Mouse (Mus musculus) limb, embryonic 11.5 days (tissue): ENCODE measurements around the gene Mip. TPM values are rescaled to one million over a fixed set of nuclear protein-coding genes. Genes with fewer than 3 reads are reported as not detected.
"Not testable (repeated sequence)": the region's sequence is repeated elsewhere in the genome, so short reads cannot be mapped to it uniquely, and the experiment has no call there.

Source experiments
- ATAC-seq: fragments of 200-750 bp; cut with Nextera tagmentation; 2 replicates; pipeline ENCODE4 v1.8.0; 2017; ENCODE audit warnings: low read depth; ENCODE audit not compliant: insufficient number of reproducible peaks, low FRiP score, low TSS enrichment
- DNase-seq: peaks from one replicate; pipeline ENCODE4 v3.0.0-alpha.2; 2015; ENCODE audit warnings: low spot score
- H3K27ac ChIP-seq: fragments of 300-500 bp; sonication (generic); replicated peaks from 2 replicates; pipeline ENCODE4 v1.5.1; 2014; ENCODE audit warnings: low read depth, mild to moderate bottlenecking, low read length
- H3K27me3 ChIP-seq: fragments of 300-500 bp; sonication (generic); 2 replicates; pipeline ENCODE4 v1.6.1; 2014; ENCODE audit warnings: mild to moderate bottlenecking, low read length, mixed read lengths; ENCODE audit not compliant: control insufficient read depth, insufficient read depth
- H3K36me3 ChIP-seq: fragments of 300-500 bp; sonication (generic); 2 replicates; pipeline ENCODE4 v1.6.1; 2014; ENCODE audit warnings: mild to moderate bottlenecking, low read length, moderate library complexity, mixed read lengths; ENCODE audit not compliant: control insufficient read depth, insufficient read depth
- H3K4me1 ChIP-seq: fragments of 300-500 bp; sonication (generic); 2 replicates; pipeline ENCODE4 v1.6.1; 2014; ENCODE audit warnings: low read length, mixed read lengths; ENCODE audit not compliant: control insufficient read depth, insufficient read depth
- H3K4me2 ChIP-seq: fragments of 300-500 bp; sonication (generic); 2 replicates; pipeline ENCODE4 v1.6.1; 2014; ENCODE audit warnings: low read depth, mild to moderate bottlenecking, moderate library complexity; ENCODE audit not compliant: severe bottlenecking
- H3K4me3 ChIP-seq: fragments of 300-500 bp; sonication (generic); 2 replicates; pipeline ENCODE4 v1.5.1; 2014; ENCODE audit warnings: low read depth, low read length
- H3K9ac ChIP-seq: fragments of 300-500 bp; sonication (generic); 2 replicates; pipeline ENCODE4 v1.6.1; 2014; ENCODE audit warnings: mild to moderate bottlenecking, low read length
- H3K9me3 ChIP-seq: fragments of 300-500 bp; sonication (generic); 2 replicates; pipeline ENCODE4 v1.6.1; 2016; ENCODE audit warnings: low read length; ENCODE audit not compliant: control insufficient read depth
- WGBS: fragments of 180-500 bp; shearing (Covaris S2); extraction: QIAGEN DNeasy Blood & Tissue Kit; methylation state at CpG from one replicate; pipeline ENCODE4 v1.1.7; 2014; 5-methylcytosine and 5-hydroxymethylcytosine counted together
- polyA plus RNA-seq: library from polyadenylated mRNA; unstranded; fragments of >200 nt; fragmentation: Nextera tagmentation; extraction: Ambion mirVana; gene quantifications from 2 replicates; pipeline ENCODE4 v1.2.1, GENCODE M21; 2014

Gene Mip
- polyA plus RNA-seq, 1 experiment from 2014 or later = 0.32 TPM

DNA sequence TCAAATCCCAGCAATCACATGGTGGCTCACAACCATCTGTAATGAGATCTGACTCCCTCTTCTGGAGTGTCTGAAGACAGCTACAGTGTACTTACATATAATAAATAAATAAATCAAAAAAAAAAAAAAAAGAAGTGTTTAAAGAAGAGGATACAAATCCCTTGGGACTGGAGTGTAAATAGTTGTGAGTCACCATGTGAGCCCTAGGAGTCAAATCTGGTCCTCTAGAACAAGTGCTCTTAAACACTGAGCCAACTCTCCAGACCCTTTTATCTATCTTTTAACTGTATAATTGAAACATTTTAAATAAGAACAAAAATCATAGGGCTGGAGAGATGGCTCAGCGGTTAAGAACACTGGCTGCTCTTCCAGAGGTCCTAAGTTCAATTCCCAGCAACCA lies 49.7 kb downstream of the Mip start:
- H3K9me3 ChIP-seq, H3K4me3 ChIP-seq, H3K27me3 ChIP-seq, H3K36me3 ChIP-seq, ATAC-seq, DNase-seq, H3K27ac ChIP-seq, H3K9ac ChIP-seq, H3K4me2 ChIP-seq, H3K4me1 ChIP-seq: not testable (repeated sequence)
- 96% methylated on average over 1 of the region's 1 CpGs for WGBS

DNA sequence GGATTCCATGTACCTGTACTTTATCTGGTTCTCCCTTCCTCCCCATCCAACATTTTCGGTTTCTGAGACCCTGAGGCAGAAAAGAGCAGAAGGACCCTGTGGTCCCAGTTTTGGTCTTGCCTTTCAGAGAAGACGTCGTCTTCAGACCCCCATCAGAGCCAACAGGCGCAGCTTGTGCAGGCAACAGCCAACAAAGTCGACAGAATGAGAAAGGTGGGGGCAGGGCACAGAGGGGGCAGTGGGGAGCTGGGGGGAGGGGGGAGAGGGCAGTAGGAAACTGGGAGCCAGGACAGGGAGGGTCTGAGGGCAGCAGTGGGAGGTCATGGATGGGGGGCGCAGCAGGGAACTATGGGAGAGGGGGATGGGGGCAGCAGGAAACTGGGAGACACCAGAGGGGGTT lies 52.5 kb downstream of the Mip start:
- Histone ChIP-seq H3K27ac (no peak overlapping the region), H3K36me3 (peaks cover 9% of the 10 kb centered on the region; the same call in 1 of the 2 replicates), H3K9me3 (no peaks in the 10 kb centered on the region), H3K4me1 (no peaks in the 10 kb centered on the region), H3K27me3 (no peaks in the 10 kb centered on the region), H3K9ac (no peak overlapping the region), H3K4me2 (no peak overlapping the region), H3K4me3 (no peak overlapping the region)
- DNase-seq (no peak), ATAC-seq (no peak)
- WGBS = 55% methylated on average over 6 of the region's 6 CpGs

DNA sequence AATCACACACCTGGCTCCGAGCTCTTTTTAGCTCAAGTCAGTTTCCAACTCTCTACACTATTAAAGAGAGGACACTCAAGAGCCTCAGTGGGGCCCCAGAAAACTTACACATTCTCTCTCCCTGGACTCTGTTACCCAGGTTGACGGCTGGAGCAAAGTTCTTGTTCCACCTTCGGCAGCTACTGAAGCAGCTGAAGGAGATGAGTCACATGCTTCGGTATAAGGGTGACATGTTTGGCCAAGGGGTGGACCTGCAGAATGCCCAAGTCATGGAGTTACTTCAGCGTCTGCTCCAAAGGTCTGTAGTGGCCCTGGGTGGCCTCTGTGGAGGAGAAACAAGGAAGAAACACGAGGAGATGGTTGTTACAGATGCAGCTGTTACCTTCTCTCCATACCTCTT lies 55.3 kb downstream of the Mip start:
- no peaks in the 10 kb centered on the region for H3K4me1 ChIP-seq
- no peak for ATAC-seq
- H3K27me3 ChIP-seq = no peaks in the 10 kb centered on the region
- DNase-seq = no peak
- no peak overlapping the region for H3K4me3 ChIP-seq
- H3K27ac ChIP-seq = no peak overlapping the region
- H3K36me3 ChIP-seq = peaks cover 9% of the 10 kb centered on the region; the same call in 1 of the 2 replicates
- H3K4me2 ChIP-seq = no peak overlapping the region
- WGBS = 86% methylated on average over 6 of the region's 6 CpGs
- H3K9me3 ChIP-seq = no peaks in the 10 kb centered on the region
- H3K9ac ChIP-seq = no peak overlapping the region

Other genes with a start within 250 kb of the Mip start
- gene Hsd17b6, start 218.2 kb upstream of the Mip start, polyA plus RNA-seq = not detected in 2 replicates
- gene Prim1, start 210.7 kb upstream of the Mip start, polyA plus RNA-seq = 111 TPM in 2 replicates
- gene Naca, start 190.3 kb upstream of the Mip start, polyA plus RNA-seq = 1,036 and 1,045 TPM in 2 replicates
- gene Ptges3, start 166.9 kb upstream of the Mip start, polyA plus RNA-seq = 631 and 646 TPM in 2 replicates
- 2,292 and 2,394 TPM in 2 replicates for gene Atp5b, start 142.6 kb upstream of the Mip start, polyA plus RNA-seq
- gene Baz2a, start 134.3 kb upstream of the Mip start, polyA plus RNA-seq = 16.7 and 17.1 TPM in 2 replicates
- 25.2 and 29.8 TPM in 2 replicates for gene Rbms2, start 45.5 kb upstream of the Mip start, polyA plus RNA-seq
- 1.6 and 1.9 TPM in 2 replicates for gene Gls2, start 31.4 kb upstream of the Mip start, polyA plus RNA-seq
- gene Spryd4, start 14.0 kb upstream of the Mip start, polyA plus RNA-seq = 32.5 and 33.1 TPM in 2 replicates
- 92.9 and 95.6 TPM in 2 replicates for gene Timeless, start 6.2 kb downstream of the Mip start, polyA plus RNA-seq
- gene Apon, start 28.3 kb downstream of the Mip start, polyA plus RNA-seq = 0.50 and 0.52 TPM in 2 replicates
- not detected in 2 replicates for gene Apof, start 42.8 kb downstream of the Mip start, polyA plus RNA-seq
- 12.0 and 14.0 TPM in 2 replicates for gene Stat2, start 44.7 kb downstream of the Mip start, polyA plus RNA-seq
- not detected in 2 replicates for gene Il23a, start 72.9 kb downstream of the Mip start, polyA plus RNA-seq
- 37.5 and 38.7 TPM in 2 replicates for gene Pan2, start 77.5 kb downstream of the Mip start, polyA plus RNA-seq
- gene Cnpy2, start 96.6 kb downstream of the Mip start, polyA plus RNA-seq = 343 and 351 TPM in 2 replicates
- gene Cs, start 111.9 kb downstream of the Mip start, polyA plus RNA-seq = 231 and 232 TPM in 2 replicates
- gene Coq10a, start 143.2 kb downstream of the Mip start, polyA plus RNA-seq = 8.5 and 11.0 TPM in 2 replicates
- gene Ankrd52, start 151.3 kb downstream of the Mip start, polyA plus RNA-seq = 12.0 and 12.8 TPM in 2 replicates
- 0.07 and 0.20 TPM in 2 replicates for gene Slc39a5, start 175.4 kb downstream of the Mip start, polyA plus RNA-seq
- gene Nabp2, start 185.7 kb downstream of the Mip start, polyA plus RNA-seq = 89.9 and 91.8 TPM in 2 replicates
- gene Rnf41, start 185.8 kb downstream of the Mip start, polyA plus RNA-seq = 34.3 and 34.6 TPM in 2 replicates
- 96.5 and 105 TPM in 2 replicates for gene Smarcc2, start 233.4 kb downstream of the Mip start, polyA plus RNA-seq